ENCODE assay signal across 11 mouse cellular contexts in the genomic region with DNA sequence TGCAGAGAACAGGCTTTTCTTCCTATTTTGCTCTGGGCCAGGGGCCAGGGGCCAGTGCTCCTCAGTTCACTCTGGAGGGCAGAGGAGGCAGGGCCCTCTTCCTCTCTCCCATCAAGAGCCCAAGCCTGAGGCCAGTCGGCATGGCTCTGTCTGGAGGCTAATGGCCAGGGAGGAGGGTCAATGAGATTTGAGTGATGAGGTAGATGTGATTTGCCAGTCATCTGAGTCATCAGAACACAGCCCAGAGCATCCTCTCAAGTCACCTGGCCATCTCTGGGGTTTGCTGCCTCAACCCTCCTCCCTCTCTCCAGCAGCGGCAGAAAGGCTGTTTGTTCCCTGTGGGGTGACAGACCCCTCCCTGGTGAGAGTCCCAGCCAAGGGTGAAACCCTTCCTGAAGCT. TPM values are rescaled to one million over a fixed set of nuclear protein-coding genes. Genes with fewer than 3 reads are reported as not detected.
A peak's percentile ranks its signal among the peaks of the same experiment; 100 is the strongest.
DNase-seq lines count a peak whose midpoint lies in the region; ATAC-seq and TF ChIP-seq lines count a peak whose summit lies in the region.
"Had no signal": no experiment of that assay in that cellular context is flagged by ENCODE, and none has a peak within 500 bp of the region (broad histone marks: within the 10 kb centered on the region; RNA-seq: fewer than 3 reads in every experiment).

No protein-coding gene starts in this region.

- TF ChIP-seq POLR2A in heart, adult 2 months (IDR thresholded peaks at IDR 0.05; ENCODE audit: insufficient read depth, low read depth, low read length): no peak

- intact Hi-C loops in heart, adult 2 months (cut with DNase I): no loop called here
- intact Hi-C loops in heart, postnatal 14 days (cut with DNase I): loop anchor here (5.0 kb wide), 1 partner anchor 209 kb away; a partner anchor contains a TSS

- DNase-seq in heart, adult 2 months: no peak
- no peak for DNase-seq in heart, postnatal 14 days
- DNase-seq in Muller cell, postnatal 12 days (ENCODE audit: inconsistent ontology term): peak; percentile 47
- DNase-seq in right cerebral cortex, adult 2 months (ENCODE audit: low spot score in 2 of 2): no peak
- DNase-seq in thymus, adult 18-20 months: no peak

- no peaks in the 10 kb centered on the region for H3K9me3 ChIP-seq in heart, embryonic 14.5 days (ENCODE audit: control insufficient read depth, low read length)
- H3K9me3 ChIP-seq in liver, embryonic 15.5 days (replicated peaks): no peaks in the 10 kb centered on the region

- peaks cover 11% of the 10 kb centered on the region for H3K4me1 ChIP-seq in heart, adult 2 months (ENCODE audit: control insufficient read depth, insufficient read depth, low read length)
- peaks cover 42 to 56% of the 10 kb centered on the region in 2 experiments for H3K4me1 ChIP-seq in heart, embryonic 14.5 days (ENCODE audit: control insufficient read depth in 2 of 2, insufficient read depth in 2 of 2, low read length in 2 of 2)
- peaks cover 31% of the 10 kb centered on the region for H3K4me1 ChIP-seq in liver, embryonic 15.5 days (replicated peaks)

- peak overlapping the region; percentile 1 for H3K9ac ChIP-seq in heart, adult 2 months (ENCODE audit: low read depth, low read length)
- peak overlapping the region; percentile 90 for H3K9ac ChIP-seq in heart, embryonic 14.5 days (ENCODE audit: low read length)
- no peak overlapping the region for H3K9ac ChIP-seq in liver, embryonic 15.5 days

- H3K79me2 ChIP-seq in heart, adult 2 months (replicated peaks; ENCODE audit: control insufficient read depth, insufficient read depth, low read length): no peaks in the 10 kb centered on the region

- H3K4me3 ChIP-seq in heart, adult 2 months: peak overlapping the region; percentile 71
- peak overlapping the region; percentile 73 to 90 for H3K4me3 ChIP-seq in heart, embryonic 14.5 days (ENCODE audit: control insufficient read depth in 1 of 2, insufficient read depth in 1 of 2, low read depth in 1 of 2, low read length in 2 of 2)
- no peak overlapping the region; the same call in 1 of the 2 replicates for H3K4me3 ChIP-seq in liver, embryonic 15.5 days (replicated peaks)

- no peak for ATAC-seq in heart, embryonic 14.5 days (ENCODE audit: insufficient number of reproducible peaks, insufficient read depth, low FRiP score, low read depth)
- no peak for ATAC-seq in liver, embryonic 15.5 days (ENCODE audit: insufficient read depth)
- ATAC-seq in erythroblast, adult 5-6 weeks (replicated peaks; ENCODE audit: low FRiP score, poor library complexity, severe bottlenecking): no peak

- H3K36me3 ChIP-seq in heart, adult 2 months (ENCODE audit: control insufficient read depth, insufficient read depth, low read length): no peaks in the 10 kb centered on the region
- peaks cover 22% of the 10 kb centered on the region for H3K36me3 ChIP-seq in heart, embryonic 14.5 days (ENCODE audit: control insufficient read depth, insufficient read depth, low read length)
- H3K36me3 ChIP-seq in liver, embryonic 15.5 days (replicated peaks): no peaks in the 10 kb centered on the region

- peak overlapping the region; percentile 99 for H3K27ac ChIP-seq in heart, adult 2 months
- H3K27ac ChIP-seq in heart, embryonic 14.5 days (replicated peaks in 1 of 2; ENCODE audit: control insufficient read depth in 1 of 2, insufficient read depth in 1 of 2, low read depth in 2 of 2, low read length in 2 of 2): peak overlapping the region; percentile 97 to 99
- H3K27ac ChIP-seq in liver, embryonic 15.5 days (replicated peaks): no peak overlapping the region

- H3K27me3 ChIP-seq in heart, adult 2 months (ENCODE audit: control insufficient read depth, insufficient read depth, low read length): no peaks in the 10 kb centered on the region
- H3K27me3 ChIP-seq in heart, embryonic 14.5 days (ENCODE audit: control insufficient read depth, insufficient read depth, low read length): no peaks in the 10 kb centered on the region
- H3K27me3 ChIP-seq in liver, embryonic 15.5 days: peaks cover 92% of the 10 kb centered on the region

- no peak for TF ChIP-seq EP300 in heart, adult 2 months (IDR thresholded peaks at IDR 0.05; ENCODE audit: insufficient read depth, low read depth, low read length)

- H3K4me2 ChIP-seq in heart, embryonic 14.5 days (ENCODE audit: low read length): peak overlapping the region; percentile 88
- H3K4me2 ChIP-seq in liver, embryonic 15.5 days: 0 out of 2 replicates have a peak overlapping the region, but pooled peaks have one; percentile 69

- TF ChIP-seq CTCF in heart, adult 2 months (IDR thresholded peaks at IDR 0.05): no peak

- WGBS in heart, adult 2 months: 18% methylated on average over 2 of the region's 2 CpGs
- 12% methylated on average over 2 of the region's 2 CpGs for WGBS in heart, embryonic 14.5 days
- WGBS in liver, embryonic 15.5 days (ENCODE audit: insufficient replicate concordance): 14% methylated on average over 2 of the region's 2 CpGs

RNA-seq across cellular contexts. Expression of a gene that starts 1.0 kb away (rescaled TPM):
- total RNA-seq in heart, adult 2 months (2021): 10 to 100 TPM; 31.6 to 32.5 TPM
- polyA plus RNA-seq in heart, adult 2 months (2012; rRNA removed): 49.8 and 70.9 TPM in 2 replicates
- total RNA-seq in heart, postnatal 14 days (2021): 10 to 100 TPM; 81.2 to 82.3 TPM
- 129 and 130 TPM in 2 replicates for polyA plus RNA-seq in heart, embryonic 14.5 days (2014; fragmentation: Nextera tagmentation; extraction: Ambion mirVana)
- polyA plus RNA-seq in liver, embryonic 15.5 days (2015; fragmentation: Nextera tagmentation; extraction: Ambion mirVana): 4.4 and 4.8 TPM in 2 replicates
- total RNA-seq in erythroblast, adult 5-6 weeks (2015; ENCODE audit: low replicate concordance): 0.77 TPM in 1 of 2 replicates, not detected in the other
- total RNA-seq in erythroblast, adult 5-6 weeks (2017; ENCODE audit: low replicate concordance): 0.60 TPM in 1 of 2 replicates, not detected in the other

RNA-seq across cellular contexts. Expression of a gene that starts 20.0 kb away (rescaled TPM):
- total RNA-seq in heart, adult 2 months (2021): 1 to 10 TPM; 6.5 to 6.7 TPM
- 7.3 and 10.4 TPM in 2 replicates for polyA plus RNA-seq in heart, adult 2 months (2012; rRNA removed)
- total RNA-seq in heart, postnatal 14 days (2021): 10 to 100 TPM; 10.1 to 11.3 TPM
- 30.4 and 32.9 TPM in 2 replicates for polyA plus RNA-seq in heart, embryonic 14.5 days (2014; fragmentation: Nextera tagmentation; extraction: Ambion mirVana)
- 35.2 and 38.4 TPM in 2 replicates for polyA plus RNA-seq in liver, embryonic 15.5 days (2015; fragmentation: Nextera tagmentation; extraction: Ambion mirVana)
- total RNA-seq in erythroblast, adult 5-6 weeks (2015; ENCODE audit: low replicate concordance): 11.1 and 23.6 TPM in 2 replicates
- total RNA-seq in erythroblast, adult 5-6 weeks (2017; ENCODE audit: low replicate concordance): 13.5 and 15.6 TPM in 2 replicates

RNA-seq across cellular contexts. Expression of a gene that starts 20.0 kb away (rescaled TPM):
- under 1 TPM; 0.21 to 0.23 TPM for total RNA-seq in heart, adult 2 months (2021)
- polyA plus RNA-seq in heart, adult 2 months (2012; rRNA removed): not detected in 2 replicates
- under 1 TPM in 1 of 2 experiments, not detected in 1; 0.12 TPM for total RNA-seq in heart, postnatal 14 days (2021)
- polyA plus RNA-seq in heart, embryonic 14.5 days (2014; fragmentation: Nextera tagmentation; extraction: Ambion mirVana): 0.07 and 0.08 TPM in 2 replicates
- polyA plus RNA-seq in liver, embryonic 15.5 days (2015; fragmentation: Nextera tagmentation; extraction: Ambion mirVana): not detected in 2 replicates
- not detected in 2 replicates for total RNA-seq in erythroblast, adult 5-6 weeks (2015; ENCODE audit: low replicate concordance)
- total RNA-seq in erythroblast, adult 5-6 weeks (2017; ENCODE audit: low replicate concordance): not detected in 2 replicates
- total RNA-seq: megakaryocyte-erythroid progenitor cell, adult 5-6 weeks had no signal

RNA-seq across cellular contexts. Expression of a gene that starts 26.2 kb away (rescaled TPM):
- total RNA-seq in heart, adult 2 months (2021): 1 to 10 TPM; 4.8 to 7.6 TPM
- polyA plus RNA-seq in heart, adult 2 months (2012; rRNA removed): 9.4 and 13.8 TPM in 2 replicates
- 10 to 100 TPM; 15.2 to 19.5 TPM for total RNA-seq in heart, postnatal 14 days (2021)
- polyA plus RNA-seq in heart, embryonic 14.5 days (2014; fragmentation: Nextera tagmentation; extraction: Ambion mirVana): 2.3 and 2.7 TPM in 2 replicates
- 0.29 and 0.53 TPM in 2 replicates for polyA plus RNA-seq in liver, embryonic 15.5 days (2015; fragmentation: Nextera tagmentation; extraction: Ambion mirVana)
- 2.1 TPM in 1 of 2 replicates, not detected in the other for total RNA-seq in erythroblast, adult 5-6 weeks (2015; ENCODE audit: low replicate concordance)
- not detected in 2 replicates for total RNA-seq in erythroblast, adult 5-6 weeks (2017; ENCODE audit: low replicate concordance)
- total RNA-seq: megakaryocyte-erythroid progenitor cell, adult 5-6 weeks had no signal

RNA-seq across cellular contexts. Expression of a gene that starts 31.8 kb away (rescaled TPM):
- under 1 TPM in 1 of 2 experiments, not detected in 1; 0.05 TPM for total RNA-seq in heart, adult 2 months (2021)
- polyA plus RNA-seq in heart, adult 2 months (2012; rRNA removed): 0.04 and 0.12 TPM in 2 replicates
- total RNA-seq in heart, postnatal 14 days (2021): not detected
- polyA plus RNA-seq in heart, embryonic 14.5 days (2014; fragmentation: Nextera tagmentation; extraction: Ambion mirVana): not detected in 2 replicates
- polyA plus RNA-seq in liver, embryonic 15.5 days (2015; fragmentation: Nextera tagmentation; extraction: Ambion mirVana): 0.10 TPM in 1 of 2 replicates, not detected in the other
- total RNA-seq in erythroblast, adult 5-6 weeks (2015; ENCODE audit: low replicate concordance): not detected in 2 replicates
- total RNA-seq in erythroblast, adult 5-6 weeks (2017; ENCODE audit: low replicate concordance): not detected in 2 replicates
- total RNA-seq: gastrocnemius, postnatal 4 days; megakaryocyte-erythroid progenitor cell, adult 5-6 weeks had no signal
- polyA plus RNA-seq: thymus, postnatal 0 days had no signal

Comparison
In these comparisons a context has a peak if more than half of its experiments do, and no peak if none do; other contexts are left out.
1. RNA of a gene that starts 1.0 kb away (total RNA-seq): 81.2 to 82.3 TPM in heart, postnatal 14 days and 31.6 to 32.5 TPM in heart, adult 2 months; 0.60 to 0.77 TPM in erythroblast, adult 5-6 weeks; every median in the first group is over 10 times any median in the second.